Mouse (Mus musculus) R1 (cell line): ENCODE data around the gene Mettl14.
"Not testable (repeated sequence)": the region's sequence is repeated elsewhere in the genome, so short reads cannot be mapped to it uniquely, and the experiment has no call there.

Experiments used
- DNase-seq: peaks from one replicate; pipeline ENCODE4 v3.0.0-alpha.2; 2018; ENCODE audit warnings: low read depth, low spot score

The Mettl14 gene

GRCm38 (mm10) chr3:123366820-123367219 lies 19.1 kb downstream of the Mettl14 start:
- not testable (repeated sequence) for DNase-seq

- DNase-seq = no peak
Observed at GRCm38 (mm10) chr3:123356377-123356991, 29.4 kb downstream of the Mettl14 start.

GRCm38 (mm10) chr3:123354388-123354787 lies 31.5 kb downstream of the Mettl14 start:
- DNase-seq = no peak

GRCm38 (mm10) chr3:123353661-123354060 lies 32.2 kb downstream of the Mettl14 start:
- DNase-seq = no peak

GRCm38 (mm10) chr3:123353183-123353582 lies 32.7 kb downstream of the Mettl14 start:
- peak; percentile 63 for DNase-seq

GRCm38 (mm10) chr3:123351519-123351918 lies 34.4 kb downstream of the Mettl14 start:
- DNase-seq = no peak

- no peak for DNase-seq
Observed at GRCm38 (mm10) chr3:123350602-123351001, 35.3 kb downstream of the Mettl14 start.

GRCm38 (mm10) chr3:123348080-123348802 lies 37.7 kb downstream of the Mettl14 start:
- no peak for DNase-seq

- no peak for DNase-seq
Observed at GRCm38 (mm10) chr3:123343690-123344089, 42.2 kb downstream of the Mettl14 start.

GRCm38 (mm10) chr3:123341049-123341448 lies 44.9 kb downstream of the Mettl14 start:
- DNase-seq = no peak

- no peak for DNase-seq
Observed at GRCm38 (mm10) chr3:123338666-123339195, 47.2 kb downstream of the Mettl14 start.

- DNase-seq = no peak
Observed at GRCm38 (mm10) chr3:123337853-123338252, 48.1 kb downstream of the Mettl14 start.

GRCm38 (mm10) chr3:123336951-123337350 lies 49.0 kb downstream of the Mettl14 start:
- no peak for DNase-seq

GRCm38 (mm10) chr3:123336455-123336854 lies 49.5 kb downstream of the Mettl14 start:
- no peak for DNase-seq

GRCm38 (mm10) chr3:123335480-123335879 lies 50.4 kb downstream of the Mettl14 start:
- no peak for DNase-seq

- DNase-seq = no peak
Observed at GRCm38 (mm10) chr3:123334947-123335346, 51.0 kb downstream of the Mettl14 start.

- peak; percentile 46 for DNase-seq
Observed at GRCm38 (mm10) chr3:123333055-123333424, 52.9 kb downstream of the Mettl14 start.

GRCm38 (mm10) chr3:123332330-123333054 lies 53.4 kb downstream of the Mettl14 start:
- no peak for DNase-seq

GRCm38 (mm10) chr3:123330221-123330620 lies 55.7 kb downstream of the Mettl14 start:
- DNase-seq = no peak

- no peak for DNase-seq
Observed at GRCm38 (mm10) chr3:123329251-123329650, 56.7 kb downstream of the Mettl14 start.

GRCm38 (mm10) chr3:123324326-123324725 lies 61.6 kb downstream of the Mettl14 start:
- DNase-seq = no peak

GRCm38 (mm10) chr3:123322147-123322546 lies 63.8 kb downstream of the Mettl14 start:
- peak; percentile 55 for DNase-seq
